Mouse (Mus musculus) heart, embryonic 13.5 days (tissue): Measurements from ENCODE around the gene Acer3. TPM values are rescaled to one million over a fixed set of nuclear protein-coding genes. Genes with fewer than 3 reads are reported as not detected.
A peak's percentile ranks its signal among the peaks of the same experiment; 100 is the strongest.
"Not testable (repeated sequence)": the region's sequence is repeated elsewhere in the genome, so short reads cannot be mapped to it uniquely, and the experiment has no call there.

Experiments
- ATAC-seq: fragments of 200-750 bp; cut with Nextera tagmentation; 2 replicates; pipeline ENCODE4 v1.8.0; 2017; ENCODE audit warnings: moderate TSS enrichment; ENCODE audit not compliant: insufficient number of reproducible peaks, low FRiP score, low TSS enrichment; ENCODE audit errors: extremely low read depth
- H3K27ac ChIP-seq: fragments of 300-500 bp; sonication (generic); replicated peaks from 2 replicates; pipeline ENCODE4 v1.5.1; 2015; ENCODE audit warnings: moderate library complexity, mild to moderate bottlenecking, inconsistent platforms
- H3K27me3 ChIP-seq: fragments of 300-500 bp; sonication (generic); replicated peaks from 2 replicates; pipeline ENCODE4 v1.6.1; 2015; ENCODE audit warnings: mild to moderate bottlenecking, inconsistent platforms
- H3K36me3 ChIP-seq: fragments of 300-500 bp; sonication (generic); 2 replicates; pipeline ENCODE4 v1.6.1; 2015; ENCODE audit warnings: mild to moderate bottlenecking, inconsistent platforms
- H3K4me1 ChIP-seq: fragments of 300-500 bp; sonication (generic); 2 replicates; pipeline ENCODE4 v1.6.1; 2015; ENCODE audit warnings: inconsistent platforms
- H3K4me2 ChIP-seq: fragments of 300-500 bp; sonication (generic); 2 replicates; pipeline ENCODE4 v1.6.1; 2015; ENCODE audit warnings: inconsistent platforms, mild to moderate bottlenecking, moderate library complexity
- H3K4me3 ChIP-seq: fragments of 300-500 bp; sonication (generic); 2 replicates; pipeline ENCODE4 v1.5.1; 2015; ENCODE audit warnings: moderate library complexity, mild to moderate bottlenecking, inconsistent platforms
- H3K9ac ChIP-seq: fragments of 300-500 bp; sonication (generic); 2 replicates; pipeline ENCODE4 v1.6.1; 2015; ENCODE audit warnings: inconsistent platforms, mild to moderate bottlenecking, moderate library complexity
- H3K9me3 ChIP-seq: fragments of 300-500 bp; sonication (generic); 2 replicates; pipeline ENCODE4 v1.6.1; 2016; ENCODE audit warnings: inconsistent platforms
- WGBS: fragments of 180-500 bp; shearing (Covaris S2); methylation state at CpG from one replicate; pipeline ENCODE4 v1.1.7; 2015; ENCODE audit warnings: mixed read lengths; 5-methylcytosine and 5-hydroxymethylcytosine counted together
- polyA plus RNA-seq: library from polyadenylated mRNA; unstranded; fragments of >200 nt; fragmentation: Nextera tagmentation; extraction: Ambion mirVana; gene quantifications from 2 replicates; pipeline ENCODE4 v1.2.1, GENCODE M21; 2015

Acer3 gene
- polyA plus RNA-seq, 1 experiment from 2014 or later: 18.9 TPM

- not testable (repeated sequence) for H3K27me3 ChIP-seq, ATAC-seq, H3K36me3 ChIP-seq, H3K27ac ChIP-seq, H3K9me3 ChIP-seq, H3K4me1 ChIP-seq
- H3K9ac ChIP-seq: peak overlapping the region; percentile 70
- peak overlapping the region; percentile 52 for H3K4me3 ChIP-seq
- 25% methylated on average over 9 of the region's 15 CpGs for WGBS
- H3K4me2 ChIP-seq: peak overlapping the region; percentile 68
Observed at GRCm38 (mm10) chr7:98268166-98268565, 52.8 kb downstream of the Acer3 start.

- ATAC-seq: no peak
- no peak overlapping the region for H3K4me2 ChIP-seq
Observed at GRCm38 (mm10) chr7:98252520-98252919, 68.5 kb downstream of the Acer3 start.

GRCm38 (mm10) chr7:98236686-98237359, 84.2 kb downstream of the Acer3 start:
- Histone ChIP-seq H3K27me3 (no peaks in the 10 kb centered on the region), H3K9ac (no peak overlapping the region), H3K36me3 (no peaks in the 10 kb centered on the region), H3K9me3 (no peaks in the 10 kb centered on the region), H3K4me1 (peaks cover 2% of the 10 kb centered on the region; the same call in 1 of the 2 replicates), H3K4me3 (no peak overlapping the region), H3K4me2 (no peak overlapping the region), H3K27ac (no peak overlapping the region)
- WGBS: 68% methylated on average over 3 of the region's 3 CpGs
- ATAC-seq: no peak

More at GRCm38 (mm10) chr7:98252520-98252919, 68.5 kb downstream of the Acer3 start:
- H3K36me3 ChIP-seq: peaks cover 27% of the 10 kb centered on the region
- no peaks in the 10 kb centered on the region for H3K4me1 ChIP-seq
- H3K27ac ChIP-seq: no peak overlapping the region
- no peak overlapping the region for H3K9ac ChIP-seq
- no peak overlapping the region for H3K4me3 ChIP-seq
- H3K27me3 ChIP-seq: no peaks in the 10 kb centered on the region
- 76% methylated on average over 2 of the region's 2 CpGs for WGBS
- no peaks in the 10 kb centered on the region for H3K9me3 ChIP-seq

- 91% methylated on average over 4 of the region's 4 CpGs for WGBS
- Histone ChIP-seq H3K4me1 (no peaks in the 10 kb centered on the region), H3K9me3 (no peaks in the 10 kb centered on the region), H3K4me3 (no peak overlapping the region), H3K4me2 (no peak overlapping the region), H3K9ac (no peak overlapping the region), H3K27ac (no peak overlapping the region), H3K36me3 (peaks cover 10% of the 10 kb centered on the region), H3K27me3 (no peaks in the 10 kb centered on the region)
- ATAC-seq: no peak
Observed at GRCm38 (mm10) chr7:98223796-98224195, 97.2 kb downstream of the Acer3 start.

- Histone ChIP-seq H3K9me3 (no peaks in the 10 kb centered on the region), H3K4me1 (no peaks in the 10 kb centered on the region), H3K9ac (no peak overlapping the region), H3K27ac (no peak overlapping the region), H3K27me3 (no peaks in the 10 kb centered on the region), H3K36me3 (peaks cover 9% of the 10 kb centered on the region), H3K4me3 (no peak overlapping the region), H3K4me2 (no peak overlapping the region)
- no peak for ATAC-seq
Observed at GRCm38 (mm10) chr7:98216713-98217112, 104.3 kb downstream of the Acer3 start.

GRCm38 (mm10) chr7:98202946-98203345, 118.1 kb downstream of the Acer3 start:
- no peaks in the 10 kb centered on the region for H3K36me3 ChIP-seq
- no peak overlapping the region for H3K9ac ChIP-seq
- ATAC-seq: no peak
- 63% methylated on average over 4 of the region's 4 CpGs for WGBS
- H3K9me3 ChIP-seq: no peaks in the 10 kb centered on the region
- no peaks in the 10 kb centered on the region for H3K4me1 ChIP-seq
- H3K27ac ChIP-seq: no peak overlapping the region
- H3K4me3 ChIP-seq: no peak overlapping the region
- H3K27me3 ChIP-seq: 0 out of 2 replicates have a peak, but pooled peaks cover 7% of the 10 kb centered on the region
- no peak overlapping the region for H3K4me2 ChIP-seq

- WGBS: 69% methylated on average over 5 of the region's 5 CpGs
- no peak overlapping the region for H3K4me3 ChIP-seq
- no peaks in the 10 kb centered on the region for H3K4me1 ChIP-seq
- H3K4me2 ChIP-seq: no peak overlapping the region
- peaks cover 17% of the 10 kb centered on the region for H3K27me3 ChIP-seq
- H3K9me3 ChIP-seq: no peaks in the 10 kb centered on the region
- H3K27ac ChIP-seq: no peak overlapping the region
- no peak for ATAC-seq
- no peak overlapping the region for H3K9ac ChIP-seq
- H3K36me3 ChIP-seq: no peaks in the 10 kb centered on the region
Observed at GRCm38 (mm10) chr7:98201493-98202028, 119.4 kb downstream of the Acer3 start.

- no peak overlapping the region for H3K9ac ChIP-seq
- H3K36me3 ChIP-seq: no peaks in the 10 kb centered on the region
- H3K27ac ChIP-seq: no peak overlapping the region
- ATAC-seq: no peak
- WGBS: 88% methylated on average over 3 of the region's 3 CpGs
- H3K27me3 ChIP-seq: peaks cover 28% of the 10 kb centered on the region
- no peaks in the 10 kb centered on the region for H3K4me1 ChIP-seq
- H3K4me3 ChIP-seq: no peak overlapping the region
- H3K4me2 ChIP-seq: no peak overlapping the region
- H3K9me3 ChIP-seq: no peaks in the 10 kb centered on the region
Observed at GRCm38 (mm10) chr7:98200396-98200795, 120.6 kb downstream of the Acer3 start.

- Histone ChIP-seq H3K27ac (no peak within 1 kb of the TSS), H3K36me3 (no peaks in the 10 kb centered on the region), H3K4me1 (peaks cover 2% of the 10 kb centered on the region), H3K4me2 (no peak within 1 kb of the TSS), H3K9me3 (no peaks in the 10 kb centered on the region), H3K4me3 (no peak within 1 kb of the TSS), H3K27me3 (peaks cover 39% of the 10 kb centered on the region), H3K9ac (no peak within 1 kb of the TSS)
- ATAC-seq: no peak
- WGBS: 69% methylated on average over 4 of the region's 4 CpGs
Observed at GRCm38 (mm10) chr7:98199381-98199780, 121.6 kb downstream of the Acer3 start, which contains the start of gene B3gnt6. B3gnt6 (minus strand) TSS chr7:98199481.

GRCm38 (mm10) chr7:98195151-98195801, 125.7 kb downstream of the Acer3 start:
- H3K9ac ChIP-seq: no peak overlapping the region
- H3K4me2 ChIP-seq: no peak overlapping the region
- no peaks in the 10 kb centered on the region for H3K36me3 ChIP-seq
- no peak overlapping the region for H3K27ac ChIP-seq
- no peaks in the 10 kb centered on the region for H3K9me3 ChIP-seq
- 30% methylated on average over 10 of the region's 10 CpGs for WGBS
- ATAC-seq: no peak
- H3K4me1 ChIP-seq: peaks cover 14% of the 10 kb centered on the region
- H3K4me3 ChIP-seq: no peak overlapping the region
- H3K27me3 ChIP-seq: peaks cover 72% of the 10 kb centered on the region

- Histone ChIP-seq H3K9me3 (no peaks in the 10 kb centered on the region), H3K4me3 (peak overlapping the region; percentile 53), H3K27me3 (peaks cover 72% of the 10 kb centered on the region), H3K36me3 (no peaks in the 10 kb centered on the region), H3K4me1 (peaks cover 16% of the 10 kb centered on the region), H3K27ac (no peak overlapping the region), H3K4me2 (peak overlapping the region; percentile 79), H3K9ac (peak overlapping the region; percentile 42)
- WGBS: 2% methylated on average over 61 of the region's 61 CpGs
- ATAC-seq: no peak
Observed at GRCm38 (mm10) chr7:98194026-98194792, 126.8 kb downstream of the Acer3 start.
